Mouse (Mus musculus) ES-Bruce4 (cell line): ENCODE measurements around the gene Srebf1.

Experiments
- CTCF ChIP-seq: IDR thresholded peaks from one replicate; pipeline ENCODE4 v1.8.1; 2011; ENCODE audit warnings: low read depth, low read length
- EP300 ChIP-seq: IDR thresholded peaks from 2 replicates; pipeline ENCODE4 v1.6.1; 2011; ENCODE audit warnings: low read depth, low read length; ENCODE audit not compliant: insufficient read depth
- POLR2A ChIP-seq: IDR thresholded peaks from one replicate; pipeline ENCODE4 v1.8.1; 2011; ENCODE audit warnings: low read length; ENCODE audit not compliant: insufficient read depth

- TF ChIP-seq CTCF = no peak
- peak; percentile 18 for TF ChIP-seq POLR2A
- TF ChIP-seq EP300 = no peak
Measured at GRCm38 (mm10) chr11:60220291-60220804, 2.0 kb downstream of the Srebf1 start.
